Mouse (Mus musculus) kidney, adult 2 months (tissue): ENCODE measurements around the gene Piezo1. TPM values are rescaled to one million over a fixed set of nuclear protein-coding genes. Genes with fewer than 3 reads are reported as not detected.
A peak's percentile ranks its signal among the peaks of the same experiment; 100 is the strongest.

Source experiments
- DNase-seq: peaks from one replicate; pipeline ENCODE4 v3.0.0; 2021
- H3K27ac ChIP-seq: fragments of 200-500 bp; 2 replicates; pipeline ENCODE4 v1.5.1; 2012; ENCODE audit warnings: low read depth, low read length, control low read depth, inconsistent platforms; ENCODE audit not compliant: insufficient read depth
- H3K27me3 ChIP-seq: fragments of 200-500 bp; replicated peaks from 2 replicates; pipeline ENCODE4 v1.6.1; 2012; ENCODE audit warnings: mild to moderate bottlenecking, moderate library complexity, low read length, inconsistent platforms; ENCODE audit not compliant: control insufficient read depth, insufficient read depth
- H3K36me3 ChIP-seq: fragments of 200-500 bp; 2 replicates; pipeline ENCODE4 v1.6.1; 2012; ENCODE audit warnings: mild to moderate bottlenecking, moderate library complexity, low read length, inconsistent platforms; ENCODE audit not compliant: control insufficient read depth, insufficient read depth
- H3K4me1 ChIP-seq: fragments of 200-500 bp; 2 replicates; pipeline ENCODE4 v1.6.1; 2011; ENCODE audit warnings: low read length; ENCODE audit not compliant: control insufficient read depth, insufficient read depth
- H3K4me3 ChIP-seq: fragments of 200-500 bp; 2 replicates; pipeline ENCODE4 v1.5.1; 2011; ENCODE audit warnings: mild to moderate bottlenecking, low read depth, low read length, control low read depth; ENCODE audit not compliant: insufficient read depth
- CTCF ChIP-seq: fragments of 200-500 bp; conservative IDR thresholded peaks from 2 replicates; pipeline ENCODE4 v1.5.1; 2011; ENCODE audit warnings: low read depth, mild to moderate bottlenecking, control low read depth, low read length, moderate library complexity, mixed read lengths; ENCODE audit not compliant: insufficient read depth, insufficient read length
- POLR2A ChIP-seq: fragments of 200-500 bp; IDR thresholded peaks from one replicate; pipeline ENCODE4 v1.6.1; 2011; ENCODE audit warnings: low read depth, low read length, control low read depth
- WGBS: fragments of 180-500 bp; shearing (Covaris S2); methylation state at CpG from one replicate; pipeline ENCODE4 v1.1.7; 2018; 5-methylcytosine and 5-hydroxymethylcytosine counted together
- polyA plus RNA-seq: library from polyadenylated mRNA; depleted of rRNA; stranded (reverse); fragments of >200 nt; gene quantifications from 2 replicates; pipeline ENCODE4 v1.2.3, GENCODE M21; 2012

The Piezo1 gene
- polyA plus RNA-seq, 1 experiment = 102 TPM

DNA sequence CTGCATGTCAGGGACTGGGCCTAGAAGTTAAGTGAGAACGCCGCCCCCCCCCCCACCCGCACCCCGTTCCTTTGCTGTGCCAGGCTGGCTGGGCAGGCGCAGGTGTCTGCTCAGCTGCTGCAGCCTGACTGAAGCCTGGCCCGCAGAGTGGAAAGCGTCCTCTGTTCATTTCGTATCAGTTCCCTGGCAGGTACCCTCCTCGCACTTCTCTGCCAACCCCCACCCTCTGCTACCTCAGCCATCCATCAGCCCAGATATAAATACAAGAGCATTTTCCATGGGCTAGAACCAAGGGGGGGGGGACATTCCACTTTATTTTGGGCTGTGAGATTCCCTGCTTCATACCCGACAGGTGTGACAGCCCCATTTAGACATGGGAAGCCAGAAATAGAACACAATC is 99.0 kb downstream of the Piezo1 start:
- H3K4me1 ChIP-seq = no peaks in the 10 kb centered on the region
- H3K4me3 ChIP-seq = no peak overlapping the region
- TF ChIP-seq CTCF (no peak), POLR2A (no peak)
- 91% methylated on average over 10 of the region's 10 CpGs for WGBS
- H3K36me3 ChIP-seq = no peaks in the 10 kb centered on the region
- DNase-seq = no peak
- H3K27me3 ChIP-seq = no peaks in the 10 kb centered on the region
- no peak overlapping the region for H3K27ac ChIP-seq

- Histone ChIP-seq H3K27me3 (no peaks in the 10 kb centered on the region), H3K27ac (no peak overlapping the region), H3K4me3 (no peak overlapping the region), H3K4me1 (no peaks in the 10 kb centered on the region), H3K36me3 (no peaks in the 10 kb centered on the region)
- no peak for DNase-seq
- TF ChIP-seq CTCF (no peak), POLR2A (no peak)
- 63% methylated on average over 7 of the region's 7 CpGs for WGBS
These were observed 99.9 kb downstream of the Piezo1 start for GRCm38 (mm10) chr8:122451161-122451703.

GRCm38 (mm10) chr8:122445203-122445602 is 105.9 kb downstream of the Piezo1 start:
- no peak for DNase-seq
- 44% methylated on average over 3 of the region's 3 CpGs for WGBS
- H3K27ac ChIP-seq = no peak overlapping the region
- TF ChIP-seq POLR2A (no peak), CTCF (no peak; the same call in 1 of the 2 replicates)
- peaks cover 5% of the 10 kb centered on the region; the same call in 1 of the 2 replicates for H3K4me1 ChIP-seq
- no peak overlapping the region for H3K4me3 ChIP-seq
- H3K27me3 ChIP-seq = no peaks in the 10 kb centered on the region
- no peaks in the 10 kb centered on the region for H3K36me3 ChIP-seq

- peak; percentile 93 for DNase-seq
- Histone ChIP-seq H3K36me3 (no peaks in the 10 kb centered on the region), H3K4me3 (peak overlapping the region; percentile 56), H3K27me3 (no peaks in the 10 kb centered on the region), H3K27ac (peak overlapping the region; percentile 77), H3K4me1 (peaks cover 5% of the 10 kb centered on the region; the same call in 1 of the 2 replicates)
- TF ChIP-seq POLR2A = no peak
- TF ChIP-seq CTCF = no peak
- WGBS = under 1% methylated on average over 19 of the region's 19 CpGs
These were observed 106.9 kb downstream of the Piezo1 start for GRCm38 (mm10) chr8:122444058-122444748.

DNA sequence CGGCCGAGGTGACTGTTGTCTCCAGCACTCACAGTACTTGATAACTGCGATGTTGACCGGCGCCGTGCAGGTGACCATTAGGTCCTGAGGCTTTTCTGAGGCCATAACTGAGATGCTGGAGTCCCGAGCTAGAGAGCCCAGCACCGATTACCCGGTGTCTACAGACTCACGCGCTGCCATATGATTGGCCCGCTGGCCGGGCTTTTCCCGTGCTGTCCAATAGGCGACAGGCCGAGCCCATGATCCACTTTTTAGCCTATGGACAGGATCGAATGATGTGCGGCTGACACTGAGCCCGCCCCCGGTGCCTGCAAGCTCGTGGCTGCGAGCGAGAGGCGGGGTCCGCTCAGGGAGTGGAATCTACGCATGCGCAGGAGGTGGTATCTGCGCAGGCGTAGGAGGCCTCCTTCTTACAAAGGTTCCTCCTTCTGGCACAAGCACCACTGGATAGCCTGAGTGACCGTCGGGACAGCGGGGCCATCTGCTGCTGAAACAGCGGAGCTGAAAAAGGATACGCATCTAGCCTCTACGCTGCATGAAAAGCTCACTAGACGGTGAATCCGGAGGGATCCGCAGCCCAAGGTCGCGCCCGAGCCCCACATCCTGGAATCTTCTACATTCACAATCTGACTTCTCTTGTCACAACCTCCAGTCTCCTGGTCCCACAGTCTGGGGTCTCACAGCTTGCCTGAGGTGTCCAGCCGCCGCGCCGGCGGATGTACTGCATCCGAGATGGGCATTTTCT is 107.7 kb downstream of the Piezo1 start, which contains the start of gene Mvd:
Mvd (minus strand) TSS at position 161 of the 745 bp plus-strand sequence.
- Histone ChIP-seq H3K27ac (peak within 1 kb of the TSS; percentile 77), H3K4me1 (peaks cover 5% of the 10 kb centered on the region; the same call in 1 of the 2 replicates), H3K27me3 (no peaks in the 10 kb centered on the region), H3K4me3 (peak within 1 kb of the TSS; percentile 65), H3K36me3 (no peaks in the 10 kb centered on the region)
- peak; percentile 100 for DNase-seq
- peak; percentile 86 for TF ChIP-seq POLR2A
- peak; percentile 63 for TF ChIP-seq CTCF
- WGBS = under 1% methylated on average over 47 of the region's 47 CpGs

DNA sequence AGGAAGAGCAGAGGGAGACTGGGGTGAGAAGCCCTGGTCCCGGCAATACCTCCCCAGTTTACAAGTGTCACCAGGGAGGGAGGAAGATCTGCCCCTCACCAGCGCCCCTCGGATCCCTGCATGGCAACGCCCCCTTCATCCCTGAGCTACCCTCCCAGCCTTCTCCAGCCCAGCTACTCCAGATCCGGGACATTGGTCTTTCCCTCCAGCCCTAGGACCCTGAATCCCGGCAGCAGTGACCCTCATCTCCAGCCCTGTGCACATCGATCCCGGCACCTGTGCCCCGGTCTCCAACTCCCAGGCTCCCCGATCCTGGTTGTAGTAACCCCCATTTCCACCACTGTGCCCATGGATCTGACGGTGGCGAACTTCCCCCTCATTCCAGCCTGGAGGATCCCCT is 108.3 kb downstream of the Piezo1 start:
- no peaks in the 10 kb centered on the region for H3K36me3 ChIP-seq
- no peaks in the 10 kb centered on the region for H3K27me3 ChIP-seq
- peak overlapping the region; percentile 65 for H3K4me3 ChIP-seq
- TF ChIP-seq CTCF (no peak), POLR2A (no peak)
- H3K4me1 ChIP-seq = peaks cover 5% of the 10 kb centered on the region; the same call in 1 of the 2 replicates
- no peak for DNase-seq
- 1% methylated on average over 12 of the region's 12 CpGs for WGBS
- H3K27ac ChIP-seq = peak overlapping the region; percentile 75

GRCm38 (mm10) chr8:122442356-122442755 is 108.8 kb downstream of the Piezo1 start:
- peak; percentile 63 for DNase-seq
- peak overlapping the region; percentile 75 for H3K27ac ChIP-seq

More at GRCm38 (mm10) chr8:122442356-122442755, 108.8 kb downstream of the Piezo1 start:
- WGBS = 24% methylated on average over 7 of the region's 7 CpGs
- TF ChIP-seq CTCF (no peak), POLR2A (no peak)
- H3K27me3 ChIP-seq = no peaks in the 10 kb centered on the region
- H3K4me3 ChIP-seq = peak overlapping the region; percentile 65
- H3K4me1 ChIP-seq = peaks cover 5% of the 10 kb centered on the region; the same call in 1 of the 2 replicates
- H3K36me3 ChIP-seq = no peaks in the 10 kb centered on the region
